Mouse (Mus musculus) MEL (cell line): ENCODE data around the gene Prss34. TPM values are rescaled to one million over a fixed set of nuclear protein-coding genes. Genes with fewer than 3 reads are reported as not detected.

Experiments
- DNase-seq: peaks from one replicate; pipeline ENCODE4 v3.0.0; 2011; ENCODE audit warnings: low read depth, low spot score
- H3K27ac ChIP-seq: 2 replicates; pipeline ENCODE4 v1.5.1; 2012; ENCODE audit warnings: low read depth, mild to moderate bottlenecking, control low read depth, low read length, moderate library complexity; ENCODE audit not compliant: control insufficient read depth
- H3K27me3 ChIP-seq, 2 experiments: fragments of 150-350 bp in 1 of 2; sonication (generic) in 1 of 2; 2 replicates each; pipeline ENCODE4 v1.6.1; 2012; ENCODE audit warnings: low read length in 2 of 2, mild to moderate bottlenecking in 2 of 2, improper control_type of control experiment in 1 of 2, moderate library complexity in 1 of 2; ENCODE audit not compliant: insufficient read depth in 2 of 2, control insufficient read depth in 1 of 2
- H3K36me3 ChIP-seq, 2 experiments: 2 replicates each; pipeline ENCODE4 v1.6.1; 2012 to 2014; ENCODE audit warnings: low read length in 2 of 2, improper control_type of control experiment in 1 of 2, inconsistent platforms in 1 of 2, mild to moderate bottlenecking in 1 of 2; ENCODE audit not compliant: insufficient read depth in 2 of 2, control insufficient read depth in 1 of 2
- H3K4me1 ChIP-seq, 2 experiments: fragments of 150-350 bp in 1 of 2; sonication (generic) in 1 of 2; 2 replicates each; pipeline ENCODE4 v1.6.1; 2012; ENCODE audit warnings: low read length in 2 of 2, improper control_type of control experiment in 1 of 2, mild to moderate bottlenecking in 1 of 2; ENCODE audit not compliant: insufficient read depth in 2 of 2, control insufficient read depth in 1 of 2
- H3K4me3 ChIP-seq, 2 experiments: fragments of 150-350 bp in 1 of 2; sonication (generic) in 1 of 2; 2 replicates each; pipeline ENCODE4 v1.5.1; 2012; ENCODE audit warnings: low read depth in 2 of 2, low read length in 2 of 2, mild to moderate bottlenecking in 2 of 2, moderate library complexity in 2 of 2, control low read depth in 1 of 2, improper control_type of control experiment in 1 of 2; ENCODE audit not compliant: control insufficient read depth in 1 of 2, insufficient read depth in 1 of 2
- H3K79me2 ChIP-seq: 2 replicates; pipeline ENCODE4 v1.6.1; 2012; ENCODE audit warnings: mild to moderate bottlenecking, low read length, moderate library complexity; ENCODE audit not compliant: control insufficient read depth, poor library complexity, insufficient read depth
- H3K9ac ChIP-seq: 2 replicates; pipeline ENCODE4 v1.6.1; 2012; ENCODE audit warnings: low read depth, mild to moderate bottlenecking, control low read depth, low read length, moderate library complexity; ENCODE audit not compliant: control insufficient read depth, poor library complexity, severe bottlenecking
- H3K9me3 ChIP-seq: fragments of 150-350 bp; sonication (generic); replicated peaks from 2 replicates; pipeline ENCODE4 v1.6.1; 2012; ENCODE audit warnings: mild to moderate bottlenecking, low read length, improper control_type of control experiment, moderate library complexity; ENCODE audit not compliant: insufficient read depth
- CHD2 ChIP-seq: IDR thresholded peaks from 2 replicates; pipeline ENCODE4 v1.6.1; 2011; ENCODE audit warnings: low read length, improper control_type of control experiment
- ETS1 ChIP-seq: IDR thresholded peaks from 2 replicates; pipeline ENCODE4 v1.6.1; 2012; ENCODE audit warnings: low read depth, mild to moderate bottlenecking, inconsistent platforms, low read length, improper control_type of control experiment, moderate library complexity
- GABPA ChIP-seq: IDR thresholded peaks from 2 replicates; pipeline ENCODE4 v1.6.1; 2012; ENCODE audit warnings: low read depth, mild to moderate bottlenecking, inconsistent platforms, low read length, improper control_type of control experiment, moderate library complexity
- KAT2A ChIP-seq: conservative IDR thresholded peaks from 2 replicates; pipeline ENCODE4 v1.6.1; 2012; ENCODE audit warnings: low read depth, low read length, improper control_type of control experiment, inconsistent platforms
- MAX ChIP-seq: IDR thresholded peaks from 2 replicates; pipeline ENCODE4 v1.6.1; 2011; ENCODE audit warnings: low read length, improper control_type of control experiment
- MAZ ChIP-seq: IDR thresholded peaks from 2 replicates; pipeline ENCODE4 v1.6.1; 2012; ENCODE audit warnings: low read depth, mild to moderate bottlenecking, inconsistent platforms, low read length, improper control_type of control experiment
- MEF2A ChIP-seq: IDR thresholded peaks from 2 replicates; pipeline ENCODE4 v1.6.1; 2014; ENCODE audit warnings: low read depth, mild to moderate bottlenecking, inconsistent platforms, low read length, improper control_type of control experiment; ENCODE audit not compliant: poor library complexity, insufficient replicate concordance, severe bottlenecking; ENCODE audit errors: extremely low read depth
- MYB ChIP-seq: IDR thresholded peaks from 2 replicates; pipeline ENCODE4 v1.6.1; 2011; ENCODE audit warnings: mild to moderate bottlenecking, low read depth, low read length, improper control_type of control experiment
- POLR2A ChIP-seq, 2 experiments: IDR thresholded peaks; 2 replicates each; pipeline ENCODE4 v1.6.1; 2011 to 2012; ENCODE audit warnings: low read length in 2 of 2, mild to moderate bottlenecking in 2 of 2, control low read depth in 1 of 2, improper control_type of control experiment in 1 of 2, low read depth in 1 of 2, moderate library complexity in 1 of 2; ENCODE audit not compliant: control insufficient read depth in 1 of 2, insufficient read depth in 1 of 2, poor library complexity in 1 of 2
- POLR2AphosphoS5 ChIP-seq: IDR thresholded peaks from 2 replicates; pipeline ENCODE4 v1.6.1; 2012; ENCODE audit warnings: low read depth, borderline replicate concordance, mild to moderate bottlenecking, inconsistent platforms, low read length, moderate library complexity, mixed read lengths
- RAD21 ChIP-seq: IDR thresholded peaks from 2 replicates; pipeline ENCODE4 v1.6.1; 2011; ENCODE audit warnings: mild to moderate bottlenecking, low read depth, low read length, improper control_type of control experiment
- SIN3A ChIP-seq: IDR thresholded peaks from 2 replicates; pipeline ENCODE4 v1.6.1; 2012; ENCODE audit warnings: low read length, improper control_type of control experiment, inconsistent platforms
- SMC3 ChIP-seq: IDR thresholded peaks from 2 replicates; pipeline ENCODE4 v1.6.1; 2011; ENCODE audit warnings: low read depth, low read length, improper control_type of control experiment
- TBP ChIP-seq: IDR thresholded peaks from 2 replicates; pipeline ENCODE4 v1.8.0; 2011; ENCODE audit warnings: low read depth, low read length, improper control_type of control experiment
- UBTF ChIP-seq: IDR thresholded peaks from 2 replicates; pipeline ENCODE4 v1.6.1; 2012; ENCODE audit warnings: low read depth, mild to moderate bottlenecking, inconsistent platforms, low read length, improper control_type of control experiment, moderate library complexity, borderline replicate concordance; ENCODE audit not compliant: insufficient read depth
- ZC3H11A ChIP-seq: IDR thresholded peaks from 2 replicates; pipeline ENCODE4 v1.6.1; 2012; ENCODE audit warnings: low read depth, mild to moderate bottlenecking, inconsistent platforms, low read length, improper control_type of control experiment
- ZKSCAN1 ChIP-seq: IDR thresholded peaks from 2 replicates; pipeline ENCODE4 v1.6.1; 2012; ENCODE audit warnings: low read depth, mild to moderate bottlenecking, inconsistent platforms, low read length, improper control_type of control experiment, moderate library complexity
- ZNF384 ChIP-seq: IDR thresholded peaks from 2 replicates; pipeline ENCODE4 v1.6.1; 2012; ENCODE audit warnings: low read depth, mild to moderate bottlenecking, inconsistent platforms, low read length, improper control_type of control experiment
- polyA plus RNA-seq, 2 experiments: library from polyadenylated mRNA; stranded (reverse) in 1 of 2; unstranded in 1 of 2; fragments of >175 nt in 1 of 2; fragments of >200 nt in 1 of 2; gene quantifications; 2 replicates each; pipeline versions ENCODE4 v1.2.1 to v1.2.4; 2012; ENCODE audit warnings: low replicate concordance in 2 of 2, low read depth in 1 of 2; ENCODE audit not compliant: insufficient read length in 2 of 2, insufficient read depth in 1 of 2, missing spikeins in 1 of 2
- total RNA-seq: library from RNA; depleted of rRNA; stranded (reverse); fragments of 300-350 nt; gene quantifications from 2 replicates; pipeline ENCODE4 v1.2.3, GENCODE M21; 2012

The Prss34 gene
- total and polyA plus RNA-seq, 3 experiments: not detected

DNA sequence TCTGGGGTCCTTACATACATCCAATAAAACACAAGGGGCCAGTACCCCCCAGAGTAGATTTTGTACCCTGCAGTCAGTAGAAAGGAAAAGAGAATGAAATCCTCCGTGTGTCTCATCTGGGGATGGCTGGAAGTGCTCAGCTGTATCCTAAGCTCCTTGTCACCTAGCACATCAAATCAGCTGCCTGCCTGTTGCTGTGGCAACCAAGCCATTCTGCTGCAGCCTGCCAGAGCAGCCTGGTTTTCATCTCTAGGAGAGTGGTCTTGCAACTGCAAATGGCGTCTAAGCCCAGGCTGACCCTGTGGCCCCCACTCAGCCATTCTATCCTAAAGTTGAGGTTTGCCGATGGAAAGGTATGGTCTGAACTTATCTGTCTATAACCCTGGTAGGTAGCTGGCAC lies 45.6 kb upstream of the Prss34 start:
- Histone ChIP-seq H3K4me1 (no peaks in the 10 kb centered on the region), H3K79me2 (no peaks in the 10 kb centered on the region), H3K36me3 (no peaks in the 10 kb centered on the region), H3K9me3 (no peaks in the 10 kb centered on the region), H3K27ac (no peak overlapping the region), H3K4me3 (no peak overlapping the region), H3K9ac (no peak overlapping the region), H3K27me3 (no peaks in the 10 kb centered on the region)
- no peak for DNase-seq
- TF ChIP-seq ZKSCAN1 (no peak), ZNF384 (no peak), ETS1 (no peak), TBP (no peak)

DNA sequence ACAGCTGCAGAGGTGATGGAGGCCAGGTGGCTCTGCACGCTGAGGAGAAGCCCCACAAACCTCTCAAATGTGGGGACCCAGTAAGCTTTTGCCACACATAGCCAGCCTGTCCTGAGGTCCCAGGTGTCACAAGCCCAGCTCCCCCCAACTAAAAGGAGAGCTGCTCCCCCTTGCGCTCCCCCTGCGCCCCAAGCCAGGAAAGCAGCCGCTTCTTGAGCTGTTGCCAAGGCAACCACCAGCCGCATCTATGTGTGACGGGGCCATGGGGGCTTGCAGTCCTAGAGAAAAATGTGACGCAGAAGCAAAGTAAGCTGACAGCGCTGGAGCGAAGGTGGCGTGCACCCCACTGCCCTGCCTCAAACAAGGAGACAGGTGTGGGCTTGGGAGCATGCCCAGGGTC lies 44.4 kb upstream of the Prss34 start:
- Histone ChIP-seq H3K27me3 (no peaks in the 10 kb centered on the region), H3K4me3 (no peak overlapping the region), H3K36me3 (no peaks in the 10 kb centered on the region), H3K4me1 (peaks cover 0 to 7% of the 10 kb centered on the region in 2 experiments; a peak in 2 of 4 replicates), H3K27ac (no peak overlapping the region), H3K79me2 (no peaks in the 10 kb centered on the region), H3K9ac (no peak overlapping the region), H3K9me3 (no peaks in the 10 kb centered on the region)
- TF ChIP-seq ZC3H11A (no peak), CHD2 (no peak), ETS1 (no peak), GABPA (no peak), RAD21 (no peak), MYB (no peak), UBTF (no peak), MAZ (no peak), SIN3A (no peak), SMC3 (no peak), POLR2A (IDR thresholded peaks at IDR 0.05; ENCODE audit: control insufficient read depth in 1 of 2, insufficient read depth in 1 of 2, low read depth in 1 of 2, low read length in 2 of 2, poor library complexity in 1 of 2) (no peak), MAX (no peak), KAT2A (no peak), POLR2AphosphoS5 (no peak), MEF2A (no peak)
- DNase-seq: no peak
